15 mouse cellular contexts compared by ENCODE assay signal in the genomic region with DNA sequence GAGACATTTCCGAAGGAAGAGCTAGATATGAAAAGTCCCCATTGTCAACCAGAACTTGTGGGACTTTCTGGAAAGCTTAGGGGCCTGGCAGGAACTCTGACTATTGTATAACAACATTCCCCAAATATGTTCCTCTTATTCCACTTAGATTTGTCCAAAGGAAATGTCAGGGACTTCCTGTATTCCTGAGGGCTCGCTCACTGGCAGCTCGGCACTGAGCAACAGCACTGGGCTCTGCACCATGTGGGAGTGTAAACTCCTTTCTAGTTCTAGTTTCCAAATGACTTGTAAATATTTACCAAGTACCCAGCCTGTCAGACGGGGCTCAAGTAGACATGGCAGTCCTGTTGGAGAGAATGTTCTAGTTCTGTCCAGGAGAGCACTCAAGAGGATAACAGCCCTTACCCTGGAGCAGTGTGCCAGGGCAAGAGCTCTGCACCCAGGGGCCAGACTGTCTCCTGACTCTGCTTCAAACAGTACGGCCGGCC. TPM values are rescaled to one million over a fixed set of nuclear protein-coding genes. Genes with fewer than 3 reads are reported as not detected.
A peak's percentile ranks its signal among the peaks of the same experiment; 100 is the strongest.
DNase-seq lines count a peak whose midpoint lies in the region; ATAC-seq and TF ChIP-seq lines count a peak whose summit lies in the region.
"Had no signal": no experiment of that assay in that cellular context is flagged by ENCODE, and none has a peak within 500 bp of the region (broad histone marks: within the 10 kb centered on the region; RNA-seq: fewer than 3 reads in every experiment).

No protein-coding gene starts in this region.

- WGBS in kidney, embryonic 15.5 days = 82% methylated on average over 6 of the region's 6 CpGs
- 28% methylated on average over 6 of the region's 6 CpGs for WGBS in lung, adult 2 months
- WGBS in stomach, embryonic 14.5 days = 65% methylated on average over 6 of the region's 6 CpGs

- TF ChIP-seq POLR2A in lung, adult 2 months (IDR thresholded peaks at IDR 0.05; ENCODE audit: borderline replicate concordance, extremely low read depth, low read depth, low read length) = no peak; the same call in 1 of the 2 replicates

- H3K36me3 ChIP-seq in kidney, embryonic 15.5 days = peaks cover 97% of the 10 kb centered on the region
- H3K36me3 ChIP-seq in stomach, embryonic 14.5 days (ENCODE audit: control insufficient read depth, insufficient read depth, low read length) = peaks cover 74% of the 10 kb centered on the region

- no peak overlapping the region for H3K4me3 ChIP-seq in kidney, embryonic 15.5 days (replicated peaks)
- H3K4me3 ChIP-seq in lung, adult 2 months (replicated peaks; ENCODE audit: extremely low read depth, low read depth, low read length) = no peak overlapping the region
- no peak overlapping the region for H3K4me3 ChIP-seq in stomach, embryonic 14.5 days (ENCODE audit: low read depth, low read length)
- H3K4me3 ChIP-seq: hindbrain, embryonic 15.5 days; left cerebral cortex, adult 2 months had no signal

- no peak for TF ChIP-seq CTCF in lung, adult 2 months (IDR thresholded peaks at IDR 0.05; ENCODE audit: insufficient read depth, low read length)

- no peak overlapping the region for H3K9ac ChIP-seq in kidney, embryonic 15.5 days
- H3K9ac ChIP-seq in stomach, embryonic 14.5 days (replicated peaks; ENCODE audit: low read depth, low read length) = no peak overlapping the region
- H3K9ac ChIP-seq: hindbrain, embryonic 15.5 days had no signal

- H3K4me1 ChIP-seq in kidney, embryonic 15.5 days = no peaks in the 10 kb centered on the region
- H3K4me1 ChIP-seq in lung, adult 2 months (ENCODE audit: control insufficient read depth, insufficient read depth, low read length) = peaks cover 19% of the 10 kb centered on the region
- H3K4me1 ChIP-seq in stomach, embryonic 14.5 days (ENCODE audit: control insufficient read depth, insufficient read depth, low read length) = no peaks in the 10 kb centered on the region
- H3K4me1 ChIP-seq: hindbrain, embryonic 15.5 days had no signal

- DNase-seq in adrenal gland, postnatal 14 days = peak; percentile 23
- DNase-seq in adrenal gland, adult 8-10 months = no peak
- peak; percentile 41 for DNase-seq in kidney, adult 9 months
- DNase-seq in lung, adult 2 months = peak; percentile 74
- no peak for DNase-seq in left cerebral cortex, adult 8-10 months (ENCODE audit: low spot score in 2 of 2)
- no peak for DNase-seq in B cell, adult 2 months
- DNase-seq: adrenal gland, adult 2 months; gastrocnemius, postnatal 10 days had no signal

- no peak for ATAC-seq in kidney, embryonic 15.5 days (replicated peaks; ENCODE audit: low FRiP score)
- no peak for ATAC-seq in stomach, embryonic 14.5 days (ENCODE audit: insufficient number of reproducible peaks, insufficient read depth, low FRiP score, low read depth)
- ATAC-seq: forebrain, embryonic 16.5 days had no signal

- H3K4me2 ChIP-seq in kidney, embryonic 15.5 days = no peak overlapping the region
- H3K4me2 ChIP-seq in stomach, embryonic 14.5 days (replicated peaks; ENCODE audit: low read depth, low read length) = no peak overlapping the region
- H3K4me2 ChIP-seq: hindbrain, embryonic 15.5 days; liver, embryonic 11.5 days had no signal

- no peak overlapping the region for H3K27ac ChIP-seq in kidney, embryonic 15.5 days
- peak overlapping the region; percentile 66; the same call in 1 of the 2 replicates for H3K27ac ChIP-seq in stomach, embryonic 14.5 days (ENCODE audit: low read length)
- H3K27ac ChIP-seq: hindbrain, embryonic 15.5 days; left cerebral cortex, adult 2 months had no signal

- no peaks in the 10 kb centered on the region for H3K27me3 ChIP-seq in kidney, embryonic 15.5 days
- H3K27me3 ChIP-seq in stomach, embryonic 14.5 days (ENCODE audit: control insufficient read depth, insufficient read depth, low read length) = no peaks in the 10 kb centered on the region
- H3K27me3 ChIP-seq: hindbrain, embryonic 15.5 days had no signal

- H3K9me3 ChIP-seq in kidney, embryonic 15.5 days (replicated peaks) = no peaks in the 10 kb centered on the region
- H3K9me3 ChIP-seq in stomach, embryonic 14.5 days (ENCODE audit: control insufficient read depth, low read depth, low read length) = no peaks in the 10 kb centered on the region
- H3K9me3 ChIP-seq: hindbrain, embryonic 15.5 days had no signal

RNA-seq across cellular contexts. Expression of a gene that starts 28.4 kb away (rescaled TPM):
- 4.9 and 6.7 TPM in 2 replicates for total RNA-seq in adrenal gland, postnatal 14 days (2021)
- total RNA-seq in adrenal gland, adult 8-10 months (2022) = 1 to 10 TPM; 8.1 to 9.6 (median 8.4) TPM
- 9.4 and 11.7 TPM in 2 replicates for polyA plus RNA-seq in kidney, embryonic 15.5 days (2015; fragmentation: Nextera tagmentation; extraction: Ambion mirVana)
- 15.7 and 18.3 TPM in 2 replicates for polyA plus RNA-seq in lung, adult 2 months (2012; rRNA removed)
- 6.8 and 6.9 TPM in 2 replicates for polyA plus RNA-seq in stomach, embryonic 14.5 days (2014; fragmentation: Nextera tagmentation; extraction: Ambion mirVana)
- total RNA-seq in left cerebral cortex, adult 8-10 months (2022) = 10 to 100 TPM in 2 of 4 experiments, 1 to 10 TPM in 2; 7.9 to 12.9 (median 10.2) TPM

RNA-seq across cellular contexts. Expression of a gene that starts 28.9 kb away (rescaled TPM):
- 50.3 and 56.5 TPM in 2 replicates for total RNA-seq in adrenal gland, postnatal 14 days (2021)
- total RNA-seq in adrenal gland, adult 8-10 months (2022) = 10 to 100 TPM; 63.1 to 70.0 (median 66.8) TPM
- polyA plus RNA-seq in kidney, embryonic 15.5 days (2015; fragmentation: Nextera tagmentation; extraction: Ambion mirVana) = 91.4 and 96.7 TPM in 2 replicates
- 119 and 127 TPM in 2 replicates for polyA plus RNA-seq in lung, adult 2 months (2012; rRNA removed)
- 94.2 and 100 TPM in 2 replicates for polyA plus RNA-seq in stomach, embryonic 14.5 days (2014; fragmentation: Nextera tagmentation; extraction: Ambion mirVana)
- total RNA-seq in left cerebral cortex, adult 8-10 months (2022) = 10 to 100 TPM; 76.5 to 92.1 (median 83.0) TPM

RNA-seq across cellular contexts. Expression of a gene that starts 29.2 kb away (rescaled TPM):
- total RNA-seq in adrenal gland, postnatal 14 days (2021) = 16.3 and 33.9 TPM in 2 replicates
- 10 to 100 TPM; 10.2 to 14.0 (median 12.2) TPM for total RNA-seq in adrenal gland, adult 8-10 months (2022)
- 8.8 and 9.3 TPM in 2 replicates for polyA plus RNA-seq in kidney, embryonic 15.5 days (2015; fragmentation: Nextera tagmentation; extraction: Ambion mirVana)
- polyA plus RNA-seq in lung, adult 2 months (2012; rRNA removed) = 13.7 and 14.7 TPM in 2 replicates
- 11.0 and 11.5 TPM in 2 replicates for polyA plus RNA-seq in stomach, embryonic 14.5 days (2014; fragmentation: Nextera tagmentation; extraction: Ambion mirVana)
- total RNA-seq in left cerebral cortex, adult 8-10 months (2022) = 10 to 100 TPM in 2 of 4 experiments, 1 to 10 TPM in 2; 9.4 to 11.4 (median 10.4) TPM

RNA-seq across cellular contexts. Expression of a gene that starts 29.4 kb away (rescaled TPM):
- total RNA-seq in adrenal gland, postnatal 14 days (2021) = 13.5 and 16.2 TPM in 2 replicates
- 10 to 100 TPM; 19.8 to 29.4 (median 23.8) TPM for total RNA-seq in adrenal gland, adult 8-10 months (2022)
- polyA plus RNA-seq in kidney, embryonic 15.5 days (2015; fragmentation: Nextera tagmentation; extraction: Ambion mirVana) = 9.0 and 9.7 TPM in 2 replicates
- 15.1 and 19.0 TPM in 2 replicates for polyA plus RNA-seq in lung, adult 2 months (2012; rRNA removed)
- polyA plus RNA-seq in stomach, embryonic 14.5 days (2014; fragmentation: Nextera tagmentation; extraction: Ambion mirVana) = 8.4 and 9.3 TPM in 2 replicates
- 10 to 100 TPM; 13.7 to 15.9 (median 14.6) TPM for total RNA-seq in left cerebral cortex, adult 8-10 months (2022)
- total RNA-seq: megakaryocyte-erythroid progenitor cell, adult 5-6 weeks had no signal

Comparison
In these comparisons a context has a peak if more than half of its experiments do, and no peak if none do; other contexts are left out.
1. DNase-seq: peak in adrenal gland, postnatal 14 days (single experiment), kidney, adult 9 months (single experiment) and lung, adult 2 months (single experiment); none in adrenal gland, adult 8-10 months (single experiment), left cerebral cortex, adult 8-10 months (0 of 2) and B cell, adult 2 months (0 of 2).